Mouse (Mus musculus): Measurements from ENCODE around the gene Cul5.
A peak's percentile ranks its signal among the peaks of the same experiment; 100 is the strongest.

Cul5 gene

DNA sequence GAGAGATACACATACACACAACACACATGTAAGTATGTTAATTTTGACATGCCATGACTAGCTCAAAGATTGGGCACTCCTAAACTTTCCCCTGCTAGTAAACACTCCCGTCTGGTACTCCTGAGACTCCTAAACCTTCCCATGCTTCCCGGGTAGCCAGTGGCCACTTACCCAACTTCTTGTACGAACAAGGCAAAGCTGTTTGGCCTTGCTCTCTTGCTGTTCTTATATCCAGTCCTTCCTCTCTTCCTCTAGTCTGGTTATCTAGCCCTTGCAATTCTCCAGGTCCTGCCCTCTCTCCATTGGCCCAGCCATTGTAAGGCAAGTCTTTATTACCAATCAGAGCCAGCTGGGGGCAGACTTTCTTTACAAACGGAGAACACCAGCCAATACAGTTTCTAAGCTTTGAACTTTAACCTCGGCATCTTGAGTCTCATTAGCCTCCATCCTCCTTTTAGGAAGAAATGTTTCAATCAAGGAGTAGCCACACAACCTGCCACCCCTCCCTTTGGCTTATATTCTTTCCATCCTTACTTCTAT lies at the start of gene Cul5:
Gene Cul5 (minus strand): TSS at position 335 of the 540 bp plus-strand sequence.
- DNase-seq = peak; percentile 69 to 73

GRCm38 (mm10) chr9:53705992-53706696 lies 36.3 kb upstream of the Cul5 start, which contains the start of gene Rab39:
TSS of gene Rab39 (minus strand) at chr9:53706232.
- DNase-seq = peak; percentile 96 to 97

- peak; percentile 79 for DNase-seq
Observed at GRCm38 (mm10) chr9:53705491-53705991, 35.7 kb upstream of the Cul5 start.

DNA sequence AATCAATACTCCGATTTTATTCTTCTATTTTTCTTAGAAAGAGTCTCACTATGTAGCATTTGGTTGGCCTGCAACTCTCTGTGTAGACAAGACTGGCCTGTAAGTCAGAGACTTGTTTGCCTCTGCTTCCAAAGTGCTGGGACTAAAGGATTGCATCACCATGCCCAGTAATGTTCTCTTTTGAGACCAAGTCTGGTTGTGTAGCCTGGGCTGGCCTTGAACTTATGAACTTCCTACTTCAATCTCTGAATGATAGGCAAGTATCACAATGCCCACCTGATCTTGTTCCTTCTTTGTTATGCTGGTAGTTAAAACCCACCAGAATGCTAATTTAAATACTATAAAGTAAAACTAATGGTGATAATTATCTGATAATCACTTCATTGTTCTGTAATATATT lies 33.2 kb upstream of the Cul5 start:
- DNase-seq = no peak

- DNase-seq = peak; percentile 42 to 57
Observed at GRCm38 (mm10) chr9:53700496-53700895, 30.7 kb upstream of the Cul5 start.

GRCm38 (mm10) chr9:53695846-53696245 lies 26.0 kb upstream of the Cul5 start:
- no peak for DNase-seq

- peak; percentile 25 to 48 for DNase-seq
Observed at GRCm38 (mm10) chr9:53693718-53694117, 23.9 kb upstream of the Cul5 start.

DNA sequence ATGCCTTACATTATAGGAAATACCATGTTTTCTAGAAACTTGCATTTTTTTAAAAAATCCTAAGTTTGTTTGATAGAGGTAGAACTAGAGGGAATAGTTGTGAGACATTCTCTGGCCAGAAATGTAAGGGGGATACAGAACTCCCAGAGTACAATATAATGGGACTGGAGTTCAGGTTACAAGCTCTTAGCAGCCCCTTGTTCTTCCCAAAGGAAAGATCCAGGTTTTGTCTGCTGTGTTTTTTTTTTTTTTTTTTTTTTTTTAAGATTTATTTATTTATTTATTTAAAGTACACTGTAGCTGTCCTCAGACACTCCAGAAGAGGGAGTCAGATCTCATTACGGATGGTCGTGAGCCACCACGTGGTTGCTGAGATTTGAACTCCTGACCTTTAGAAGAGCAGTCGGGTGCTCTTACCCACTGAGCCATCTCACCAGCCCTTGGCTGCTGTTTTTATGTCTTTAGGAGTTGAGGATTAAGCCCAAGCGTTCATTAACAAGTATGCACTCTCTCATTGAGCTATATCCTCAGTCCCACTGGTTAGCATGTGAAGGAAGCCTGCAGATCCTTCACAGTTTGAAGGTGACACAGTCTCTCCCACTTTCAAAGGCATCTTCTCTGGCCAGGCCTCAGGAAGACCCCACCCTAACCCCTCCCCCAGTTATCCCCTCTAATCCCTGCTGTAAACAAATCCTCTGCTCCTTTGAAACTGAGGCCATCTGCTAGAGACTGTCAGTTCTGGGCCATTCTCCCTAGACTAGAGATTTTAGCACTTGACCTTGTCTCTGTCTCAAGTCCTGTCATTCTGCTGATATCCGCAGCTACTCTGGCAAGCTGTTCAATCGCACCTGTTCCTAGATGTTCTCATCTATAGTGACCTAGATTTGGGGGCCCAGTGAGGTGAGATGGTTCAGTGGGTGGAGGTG lies 22.2 kb upstream of the Cul5 start:
- DNase-seq = no peak

GRCm38 (mm10) chr9:53680851-53681250 lies 11.0 kb upstream of the Cul5 start:
- no peak for DNase-seq

- DNase-seq = no peak
Observed at GRCm38 (mm10) chr9:53676921-53677320, 7.1 kb upstream of the Cul5 start.

GRCm38 (mm10) chr9:53673571-53673970 lies 3.8 kb upstream of the Cul5 start:
- peak; percentile 83 to 86 for DNase-seq

DNA sequence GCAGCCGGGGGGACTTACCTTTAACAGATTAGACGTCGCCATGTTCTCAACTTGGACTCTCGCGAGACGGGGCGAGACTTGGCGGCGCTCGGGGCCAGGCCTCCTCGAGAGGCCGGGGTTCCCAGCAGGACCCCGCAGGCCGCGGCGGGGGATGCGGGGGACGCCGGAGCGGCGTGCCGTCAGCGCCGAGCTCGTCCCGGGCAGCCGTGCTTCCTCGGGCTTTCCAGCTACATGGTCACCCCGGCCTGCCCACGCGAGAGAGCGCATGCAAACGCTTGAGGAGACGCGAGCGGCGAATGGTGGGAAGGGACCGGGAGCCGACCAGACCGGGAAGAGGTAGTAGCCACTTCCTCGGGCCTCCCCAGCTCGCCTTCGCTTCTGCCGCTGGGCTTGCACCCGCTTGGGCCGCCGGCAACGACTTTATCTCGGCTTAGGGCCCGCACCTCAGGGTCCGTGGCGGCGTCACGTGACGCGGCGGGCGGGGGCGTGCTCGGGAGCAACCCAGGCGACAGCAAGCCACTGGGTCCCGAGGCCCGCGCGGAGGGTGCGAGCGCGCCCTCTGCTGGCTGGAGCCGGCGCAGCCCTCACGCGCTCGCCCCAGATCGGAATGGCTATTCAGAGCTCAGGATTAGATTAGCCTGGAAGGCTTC lies 2.7 kb downstream of the Cul5 start:
- peak; percentile 95 to 97 for DNase-seq

DNA sequence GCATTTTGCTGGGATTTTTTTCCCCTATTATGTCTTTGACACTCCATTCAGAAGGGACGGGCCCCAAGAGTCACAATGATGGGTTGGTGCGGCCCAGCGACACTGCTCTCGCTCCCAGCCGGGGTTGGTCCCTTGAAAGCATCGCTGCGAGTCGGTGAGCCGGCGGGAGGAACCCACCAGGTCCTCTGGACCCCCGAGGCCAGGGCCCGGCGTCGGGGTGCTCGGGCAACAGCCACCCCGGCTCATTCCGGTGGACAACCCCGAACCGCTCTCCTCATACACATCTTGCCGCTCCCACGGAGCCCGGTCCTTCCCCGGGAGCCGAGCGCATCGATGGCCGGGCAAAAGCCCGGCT lies 3.2 kb downstream of the Cul5 start:
- DNase-seq = no peak

DNA sequence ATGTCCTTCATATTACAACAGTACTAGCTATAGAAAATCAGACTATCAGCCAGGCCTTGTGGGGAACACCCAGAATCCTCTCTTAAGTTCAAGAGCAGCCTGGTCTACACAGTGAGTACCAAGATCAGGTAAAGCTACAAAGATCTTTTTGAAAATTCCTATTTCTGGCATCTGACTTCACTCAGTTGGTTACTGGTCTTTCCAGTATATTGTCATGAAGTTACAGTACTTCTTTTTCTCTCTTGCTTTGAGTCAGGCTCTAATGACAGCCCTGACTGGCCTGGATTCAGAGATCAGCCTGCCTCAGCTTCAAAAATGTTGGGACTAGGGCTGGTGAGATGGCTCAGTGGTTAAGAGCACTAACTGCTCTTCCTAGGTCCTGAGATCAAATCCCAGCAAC lies 4.4 kb downstream of the Cul5 start:
- DNase-seq = no peak

GRCm38 (mm10) chr9:53664819-53665218 lies 5.0 kb downstream of the Cul5 start:
- DNase-seq = no peak

DNA sequence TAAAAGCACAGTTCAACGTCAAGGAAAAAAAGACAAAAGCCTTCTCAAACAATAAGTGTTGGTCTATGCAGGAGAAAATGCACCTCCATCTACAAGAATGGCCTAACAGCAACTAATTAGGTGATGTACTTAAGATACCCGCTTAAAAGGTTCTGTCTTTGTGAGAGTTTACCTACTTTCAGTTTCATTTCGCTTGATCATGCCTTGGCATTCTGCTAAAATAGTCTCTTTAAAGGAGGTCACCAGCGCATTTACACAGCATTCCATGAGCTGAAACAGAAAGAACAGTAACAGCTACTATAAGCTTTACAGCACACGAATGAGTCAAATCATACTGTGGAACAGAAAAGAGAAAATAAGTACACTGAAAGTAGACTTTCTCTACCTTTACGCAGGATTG lies 35.0 kb downstream of the Cul5 start:
- no peak for DNase-seq

GRCm38 (mm10) chr9:53615246-53615645 lies 54.6 kb downstream of the Cul5 start:
- no peak for DNase-seq

- DNase-seq = no peak
Observed at GRCm38 (mm10) chr9:53614286-53614685, 55.5 kb downstream of the Cul5 start.

GRCm38 (mm10) chr9:53609968-53610781 lies 59.6 kb downstream of the Cul5 start, which contains the start of gene Acat1:
TSS of gene Acat1 (minus strand) at chr9:53610382.
- peak; percentile 88 to 90 for DNase-seq

DNA sequence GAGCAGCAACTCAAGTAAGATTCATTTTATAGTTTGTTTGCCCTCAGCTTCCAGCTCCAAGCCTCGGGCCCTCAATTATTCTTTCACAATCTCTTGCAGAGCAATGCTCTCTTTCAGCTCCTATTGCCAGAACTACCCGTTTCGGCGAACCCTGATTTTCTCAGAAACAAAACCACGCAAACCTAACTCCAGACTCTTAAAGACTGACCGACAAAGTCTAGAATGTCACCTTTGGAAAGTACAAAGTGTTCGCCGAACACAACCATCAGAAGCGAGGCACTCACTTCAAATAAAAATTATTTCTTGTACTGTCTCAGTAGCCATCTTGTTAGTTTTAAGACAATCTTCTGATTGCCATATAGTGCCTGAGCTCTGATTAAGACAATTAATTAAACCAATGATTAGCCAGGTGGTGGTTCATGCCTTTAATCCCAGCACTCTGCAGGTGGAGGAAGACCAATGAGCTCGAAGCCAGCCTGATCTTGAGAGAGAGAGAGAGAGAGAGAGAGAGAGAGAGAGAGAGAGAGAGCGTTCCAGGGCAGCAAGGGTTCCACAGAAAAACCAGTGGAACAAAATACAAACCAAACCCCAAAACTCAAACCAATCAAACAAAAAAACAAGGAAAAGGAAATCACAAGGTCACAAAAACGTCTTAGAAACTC lies 60.4 kb downstream of the Cul5 start:
- no peak for DNase-seq

GRCm38 (mm10) chr9:53607816-53608215 lies 62.0 kb downstream of the Cul5 start:
- no peak for DNase-seq
